Mouse (Mus musculus) kidney, adult 8-10 months (tissue): ENCODE measurements around the gene Hs3st4.

Experiments used
- DNase-seq, 2 experiments: peaks; one replicate each; pipeline ENCODE4 v3.0.0; 2022

The Hs3st4 gene

GRCm38 (mm10) chr7:124354035-124354434 is 371.4 kb downstream of the Hs3st4 start:
- DNase-seq = no peak

GRCm38 (mm10) chr7:124358068-124358467 is 375.4 kb downstream of the Hs3st4 start:
- no peak for DNase-seq

- no peak for DNase-seq
Observed at GRCm38 (mm10) chr7:124359836-124360235, 377.2 kb downstream of the Hs3st4 start.

- no peak for DNase-seq
Observed at GRCm38 (mm10) chr7:124372297-124372696, 389.6 kb downstream of the Hs3st4 start.

- no peak for DNase-seq
Observed at GRCm38 (mm10) chr7:124372697-124373096, 390.0 kb downstream of the Hs3st4 start.

- no peak for DNase-seq
Observed at GRCm38 (mm10) chr7:124383489-124383888, 400.8 kb downstream of the Hs3st4 start.

- DNase-seq = no peak
Observed at GRCm38 (mm10) chr7:124399184-124399583, 416.5 kb downstream of the Hs3st4 start.

- no peak for DNase-seq
Observed at GRCm38 (mm10) chr7:124426951-124427350, 444.3 kb downstream of the Hs3st4 start.
